Mouse (Mus musculus) frontal cortex, postnatal 10 days (tissue): ENCODE data around the gene Lrrc25.

Experiments
- DNase-seq, 2 experiments: peaks; one replicate each; pipeline ENCODE4 v3.0.0; 2022; ENCODE audit warnings: low spot score in 2 of 2, mixed read lengths in 1 of 2

Gene Lrrc25

DNA sequence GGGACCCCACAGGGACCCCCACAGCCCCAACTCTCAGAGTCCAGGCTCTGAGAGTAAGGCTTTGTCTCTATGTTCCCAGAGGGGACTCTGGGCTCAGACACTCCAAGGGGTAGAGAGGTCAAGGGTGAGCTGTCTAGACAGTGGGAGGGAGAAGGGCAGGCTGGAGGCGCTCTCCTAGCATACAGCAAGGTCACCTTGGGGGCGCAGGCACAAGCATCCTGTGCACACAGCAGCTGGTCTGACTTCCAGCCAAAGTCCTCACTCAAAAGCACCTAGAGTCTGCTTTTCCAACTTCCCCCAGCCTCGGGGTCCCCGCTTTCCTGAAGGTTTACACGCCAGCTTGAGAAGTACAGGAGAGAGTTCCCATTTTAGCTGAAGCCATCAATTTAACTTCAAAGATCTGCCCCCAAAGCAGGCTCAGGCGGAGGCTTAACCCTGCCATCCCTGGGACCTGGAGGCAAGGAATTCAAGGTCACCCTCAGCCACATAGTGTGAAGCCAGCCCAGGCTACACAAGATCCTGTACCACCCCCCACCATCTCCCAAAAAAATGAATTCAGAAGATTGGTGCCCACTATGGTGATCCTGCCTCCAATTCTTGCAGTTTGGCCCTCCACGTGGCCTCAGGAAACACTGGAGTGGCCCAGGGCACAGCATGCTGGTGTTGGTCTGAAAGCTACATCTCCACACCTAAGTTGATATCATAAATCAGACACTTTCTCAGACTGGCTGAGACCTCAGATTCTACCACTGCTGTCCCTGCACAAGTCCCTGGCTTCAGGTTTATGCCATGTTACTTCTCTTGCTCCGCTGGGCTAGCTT lies 31.6 kb downstream of the Lrrc25 start:
- DNase-seq: no peak

DNA sequence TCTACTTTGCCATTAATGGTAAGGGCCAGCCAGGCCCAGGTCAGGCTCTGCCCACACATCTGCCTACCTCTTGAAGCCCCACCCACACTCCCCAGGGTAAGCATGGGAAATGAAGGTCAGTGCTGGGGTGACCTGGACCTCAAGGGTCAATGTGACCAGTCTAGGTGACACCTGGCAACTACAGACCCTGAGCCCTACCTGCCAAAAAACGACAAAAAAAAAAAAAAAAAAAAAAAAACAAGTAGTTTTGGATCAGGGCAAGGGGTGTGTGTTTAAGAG lies 32.1 kb downstream of the Lrrc25 start:
- DNase-seq: no peak

DNA sequence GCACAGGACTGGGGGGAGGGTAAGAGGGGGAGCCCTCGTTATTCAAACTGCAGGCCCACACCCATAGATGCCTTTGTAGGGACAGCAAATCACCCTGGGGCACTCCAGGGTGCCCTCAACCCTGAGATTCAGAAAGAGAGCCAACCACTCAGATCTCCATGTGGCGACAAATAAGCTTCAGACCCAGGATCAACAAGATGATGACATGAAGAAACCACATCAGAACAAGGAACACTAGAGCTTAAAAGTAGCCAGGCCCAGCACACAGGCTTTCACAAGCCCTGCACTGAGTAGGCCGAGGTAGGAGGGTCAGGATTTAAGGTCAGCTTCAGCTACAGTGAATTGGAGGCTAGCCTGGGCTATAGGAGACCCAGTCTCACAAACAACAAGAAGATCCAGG lies 33.0 kb downstream of the Lrrc25 start:
- DNase-seq: no peak

DNA sequence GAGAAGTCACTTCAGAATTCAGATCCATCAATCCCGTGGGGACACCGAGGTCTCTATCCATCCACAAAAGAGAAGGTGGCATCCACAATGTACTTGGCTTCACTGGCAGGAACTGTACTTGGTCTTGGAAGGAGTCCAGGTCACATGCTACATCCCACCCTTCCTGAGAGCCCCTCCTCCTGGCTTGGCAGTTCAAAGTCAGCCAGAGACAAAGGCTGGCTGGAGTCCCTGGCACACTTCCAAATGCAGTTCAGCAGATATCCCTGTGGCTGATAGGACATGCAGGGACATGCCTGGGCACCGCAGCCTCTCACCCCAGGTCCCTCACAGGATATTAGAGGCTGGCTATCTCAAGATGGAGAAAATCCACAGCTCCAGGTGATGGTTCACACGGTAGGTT lies 33.4 kb downstream of the Lrrc25 start:
- peak; percentile 56 to 63 for DNase-seq

DNA sequence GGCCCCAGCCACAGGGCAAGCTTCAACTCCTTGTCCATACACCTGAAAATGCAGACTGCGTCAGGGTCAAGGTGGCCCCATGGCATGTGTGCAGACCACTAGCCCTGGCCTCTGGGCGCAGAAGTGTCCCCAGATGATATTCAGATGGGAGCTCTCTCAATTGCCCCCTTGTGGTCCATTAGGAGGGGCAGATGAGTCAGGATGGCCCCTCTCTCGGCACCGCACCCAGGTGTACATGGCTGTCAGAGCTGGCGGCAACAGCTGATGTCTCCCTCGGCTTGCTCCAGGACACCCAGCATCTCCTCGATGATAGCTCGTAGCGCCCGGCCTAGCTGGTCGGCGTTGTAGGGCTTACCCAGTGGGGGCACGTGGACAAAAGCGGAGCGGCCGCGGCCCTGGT lies 34.4 kb downstream of the Lrrc25 start:
- no peak for DNase-seq

DNA sequence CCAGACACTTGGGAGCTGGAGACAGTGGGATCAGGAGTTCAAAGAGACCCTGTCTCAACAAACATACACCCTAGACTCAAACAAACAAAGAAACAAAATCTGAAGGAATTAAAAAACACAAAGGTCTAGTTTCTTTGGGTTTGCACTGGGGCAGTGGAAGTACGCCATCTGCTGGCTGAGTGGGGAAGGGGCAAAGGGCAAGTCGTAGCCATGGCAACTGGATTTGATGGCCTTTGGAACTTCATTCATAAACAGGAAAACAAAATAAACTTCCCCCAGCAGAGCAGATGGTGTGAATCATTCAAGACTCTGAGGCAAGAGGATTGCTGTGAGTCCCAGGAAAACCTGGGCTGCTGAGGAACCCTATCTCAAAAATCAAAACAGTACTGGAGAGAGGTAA lies 37.3 kb downstream of the Lrrc25 start:
- no peak for DNase-seq

DNA sequence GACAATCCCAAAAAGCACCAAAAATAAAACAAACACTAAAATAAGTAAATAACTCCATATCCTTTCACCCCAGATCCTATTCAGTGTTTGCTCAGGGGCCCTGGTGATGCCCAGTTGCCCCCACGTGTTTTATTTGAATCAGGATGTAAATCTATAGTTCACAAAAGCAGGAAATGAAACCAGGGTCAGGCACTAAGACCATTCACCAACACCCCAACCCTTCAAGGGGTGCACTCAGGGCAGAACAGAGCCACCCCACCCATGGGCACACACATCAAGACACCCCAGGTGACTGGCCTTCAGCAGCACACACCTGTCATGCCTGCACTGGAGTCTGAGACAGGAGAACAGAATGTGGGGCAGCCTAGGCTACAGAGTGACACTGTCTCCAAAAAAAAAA lies 38.2 kb downstream of the Lrrc25 start:
- no peak for DNase-seq

DNA sequence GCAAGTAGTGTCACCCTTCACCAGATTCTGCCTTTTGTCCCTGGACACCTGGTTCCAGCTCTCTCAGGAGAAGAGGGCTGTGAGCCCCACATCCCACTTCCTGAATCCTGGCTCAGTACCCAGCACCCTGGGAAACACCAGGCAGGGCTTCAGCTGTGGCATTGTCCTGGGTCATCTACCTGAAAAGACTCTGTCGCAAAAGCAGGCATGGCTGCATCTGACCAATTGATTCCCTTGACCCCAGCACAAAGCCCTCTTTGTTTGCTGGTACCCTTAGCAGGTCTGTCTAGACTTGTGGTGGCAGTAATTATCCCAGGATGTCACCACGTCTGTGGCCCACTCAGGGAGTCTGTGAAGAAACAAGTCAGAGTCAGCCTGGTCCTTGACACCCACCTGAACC lies 39.5 kb downstream of the Lrrc25 start:
- DNase-seq: no peak

DNA sequence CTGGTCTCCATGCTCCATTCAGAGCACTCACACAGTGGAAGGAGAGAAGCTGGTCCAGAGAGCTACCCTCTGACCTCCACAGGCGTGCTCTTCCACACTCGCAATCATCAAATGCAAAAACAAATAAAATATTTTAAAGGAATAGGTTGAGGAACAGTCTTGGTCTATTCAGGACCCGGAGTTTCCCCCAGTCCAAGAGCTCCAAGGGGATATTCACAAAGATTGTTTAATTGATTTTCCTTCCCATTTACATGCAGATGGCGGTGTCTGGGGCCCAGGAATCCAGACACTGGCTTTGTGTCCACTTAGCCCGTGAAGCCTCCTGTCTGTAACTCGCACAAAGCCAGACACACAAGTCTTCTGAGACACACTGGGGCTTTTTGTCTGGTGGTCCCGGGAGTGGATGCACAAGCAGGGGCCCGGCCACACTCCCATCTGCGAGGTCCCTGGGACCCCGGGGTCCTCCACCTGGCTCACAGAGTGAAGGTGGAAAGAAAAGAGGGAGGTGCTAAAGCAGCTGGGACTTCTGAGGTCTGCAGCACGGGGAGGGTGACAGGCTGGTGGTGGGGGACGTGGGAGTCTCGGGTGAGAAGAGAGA lies 40.3 kb downstream of the Lrrc25 start:
- DNase-seq: no peak

DNA sequence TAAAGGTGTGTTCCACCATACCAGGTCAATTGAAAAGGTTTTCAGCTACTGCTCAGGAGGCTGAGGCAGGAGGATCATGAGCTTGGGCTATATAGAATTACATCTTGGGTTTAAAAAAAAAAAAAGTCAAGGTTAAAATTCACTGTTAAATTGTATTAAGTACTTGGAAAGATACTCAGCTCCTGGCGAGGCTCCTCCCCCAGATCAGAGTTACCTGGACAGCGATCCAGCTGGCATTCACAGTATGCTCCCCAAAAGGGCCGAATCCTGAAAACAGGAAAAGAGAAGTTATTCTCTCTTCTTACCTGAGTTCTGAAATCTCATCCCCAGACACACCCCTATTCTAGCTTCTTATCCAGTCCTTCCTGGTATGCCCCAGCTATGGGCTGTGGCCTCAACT lies 41.3 kb downstream of the Lrrc25 start:
- DNase-seq: no peak

DNA sequence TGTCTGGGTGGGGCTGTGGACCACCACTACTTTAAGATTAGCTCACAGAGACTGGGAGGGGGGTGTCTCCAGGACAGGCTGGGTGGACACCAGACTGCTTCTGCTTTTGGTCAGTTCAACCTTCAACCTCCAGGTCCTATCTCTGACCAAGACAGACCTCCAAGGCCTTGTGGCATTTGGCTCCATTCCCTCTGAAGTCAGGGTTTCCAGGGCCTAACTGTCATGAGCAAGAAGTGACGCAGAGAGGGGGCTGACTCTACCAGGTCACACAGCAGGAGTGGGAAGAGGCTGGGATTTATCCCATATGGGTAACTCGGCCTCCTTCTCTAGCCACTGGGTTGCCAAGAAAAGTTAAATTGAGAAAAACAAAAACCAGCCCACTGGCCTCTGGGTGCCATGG lies 41.8 kb downstream of the Lrrc25 start:
- no peak for DNase-seq

DNA sequence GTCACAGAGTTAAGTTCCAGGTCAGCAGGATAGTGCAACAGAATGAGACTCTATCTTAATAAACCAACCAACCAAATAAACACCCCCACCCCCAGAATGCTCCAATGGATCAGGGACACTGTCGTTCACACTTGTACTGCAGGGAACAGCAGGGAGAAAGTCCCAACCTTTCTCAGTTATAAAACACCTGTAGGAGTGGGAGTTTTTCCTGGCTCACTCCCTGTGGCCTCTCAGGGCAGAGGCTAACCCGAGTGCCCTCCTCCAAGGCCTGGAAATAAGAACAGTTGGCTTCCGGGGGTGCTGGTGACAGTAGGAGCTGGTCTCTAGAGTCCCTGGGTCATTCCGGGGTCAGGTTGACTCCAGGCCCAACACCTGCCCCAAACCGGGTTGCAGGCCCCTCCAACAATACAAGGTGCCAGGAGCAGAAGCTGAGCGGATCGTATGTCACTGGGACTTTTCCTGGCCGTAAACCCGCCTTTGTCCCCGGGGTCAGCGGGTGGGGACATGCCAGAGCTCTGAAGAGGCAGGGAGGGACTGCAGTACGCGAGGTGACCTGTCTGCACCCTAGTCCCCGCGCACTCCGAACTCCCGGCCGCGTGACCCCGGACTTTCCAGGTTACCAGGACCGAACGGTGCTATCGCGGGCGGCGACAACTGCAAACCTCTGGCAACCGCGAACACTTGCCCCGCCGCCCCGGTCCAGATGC lies 43.1 kb downstream of the Lrrc25 start:
- no peak for DNase-seq

DNA sequence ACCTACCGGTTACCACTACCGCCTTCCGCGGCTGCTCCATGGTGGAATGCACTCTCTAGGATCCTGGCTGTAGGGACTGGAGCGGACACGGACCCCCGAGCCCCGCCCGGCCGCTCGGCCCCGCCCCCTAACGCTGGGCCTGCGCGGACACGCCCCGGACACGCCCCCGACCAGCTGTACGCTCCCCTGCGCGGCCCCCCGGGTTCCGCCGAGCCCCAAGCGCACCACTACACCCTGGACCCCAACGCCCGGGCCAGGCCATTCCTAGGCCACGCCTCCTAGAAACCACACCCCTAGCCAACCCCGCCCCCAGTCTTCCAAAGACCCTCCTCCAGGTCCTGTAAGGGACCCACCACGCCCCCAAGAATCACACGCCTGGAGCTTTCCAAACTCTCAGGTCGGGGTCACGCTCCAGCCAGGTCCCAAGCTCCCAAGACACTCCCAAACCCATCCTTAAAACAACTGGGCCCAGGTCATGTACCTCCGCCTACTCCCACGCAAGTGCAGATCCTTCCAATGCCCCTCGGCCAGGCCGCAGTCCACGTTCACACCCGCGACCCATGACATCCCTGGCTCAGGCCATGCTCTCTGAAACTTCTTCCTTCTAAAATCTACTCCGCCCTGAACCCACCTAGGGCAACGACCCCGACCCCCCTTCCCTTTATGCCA lies 43.8 kb downstream of the Lrrc25 start:
- peak; percentile 76 to 80 for DNase-seq

DNA sequence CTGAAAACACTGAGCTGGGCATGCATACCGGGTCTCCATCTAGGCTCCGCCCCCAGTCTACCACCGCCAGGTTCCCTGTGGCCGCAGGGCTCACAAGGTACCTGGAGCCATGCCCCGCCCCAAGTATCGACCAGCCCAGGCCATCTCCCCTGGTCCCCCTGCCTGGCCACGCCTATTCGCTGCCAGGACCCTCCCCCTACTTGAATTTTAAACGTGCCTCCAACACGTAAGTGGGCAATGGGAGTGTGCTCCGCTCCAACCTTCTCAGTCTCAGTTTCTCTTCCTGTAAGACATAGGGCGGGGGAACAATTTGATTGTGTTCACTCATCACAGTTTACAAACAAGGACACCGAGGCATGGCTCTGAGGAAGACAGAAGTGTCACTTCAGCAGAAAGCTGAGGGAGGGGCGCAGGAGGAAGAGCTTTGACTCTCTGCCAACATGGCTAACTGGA lies 44.3 kb downstream of the Lrrc25 start, which contains the start of gene Pgpep1:
Pgpep1 (minus strand) TSS at position 116 of the 453 bp plus-strand sequence.
- DNase-seq: no peak

DNA sequence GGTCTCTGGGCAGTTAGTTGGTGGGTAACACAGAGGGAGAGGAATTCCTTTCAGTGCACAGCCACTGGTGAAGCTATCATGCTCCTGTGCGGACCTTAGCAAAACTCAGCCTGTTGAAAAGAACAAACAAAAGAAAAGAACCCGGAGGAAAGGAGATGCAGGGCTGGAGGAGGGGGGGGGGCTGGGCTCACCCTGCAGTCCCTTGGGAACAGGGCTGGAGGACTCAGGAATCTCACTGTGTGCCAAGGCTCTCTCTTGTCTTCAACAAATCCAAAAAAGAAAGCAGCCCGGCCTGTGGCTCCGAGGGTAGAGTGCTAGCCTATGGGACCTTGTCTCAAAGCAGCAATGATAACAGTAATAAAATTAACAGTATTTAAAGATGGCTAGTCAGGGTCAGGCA lies 47.7 kb downstream of the Lrrc25 start:
- no peak for DNase-seq

DNA sequence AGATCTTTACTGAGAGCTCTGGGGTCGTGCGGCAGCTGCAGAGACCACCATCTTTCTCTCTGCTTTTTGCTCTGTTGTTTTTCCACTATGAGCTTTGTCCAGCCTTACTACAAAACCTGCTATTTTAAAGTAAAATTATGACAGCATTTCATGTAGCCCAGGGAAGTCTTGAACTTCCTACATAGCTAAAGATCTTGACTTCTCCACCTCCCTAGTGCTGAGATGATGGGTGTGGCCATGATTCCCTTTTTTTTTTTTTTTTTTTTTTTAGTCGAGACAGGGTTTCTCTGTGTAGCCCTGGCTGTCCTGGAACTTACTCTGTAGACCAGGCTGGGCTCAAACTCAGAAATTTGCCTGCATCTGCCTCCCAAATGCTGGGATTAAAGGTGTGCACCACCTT lies 48.7 kb downstream of the Lrrc25 start:
- no peak for DNase-seq

DNA sequence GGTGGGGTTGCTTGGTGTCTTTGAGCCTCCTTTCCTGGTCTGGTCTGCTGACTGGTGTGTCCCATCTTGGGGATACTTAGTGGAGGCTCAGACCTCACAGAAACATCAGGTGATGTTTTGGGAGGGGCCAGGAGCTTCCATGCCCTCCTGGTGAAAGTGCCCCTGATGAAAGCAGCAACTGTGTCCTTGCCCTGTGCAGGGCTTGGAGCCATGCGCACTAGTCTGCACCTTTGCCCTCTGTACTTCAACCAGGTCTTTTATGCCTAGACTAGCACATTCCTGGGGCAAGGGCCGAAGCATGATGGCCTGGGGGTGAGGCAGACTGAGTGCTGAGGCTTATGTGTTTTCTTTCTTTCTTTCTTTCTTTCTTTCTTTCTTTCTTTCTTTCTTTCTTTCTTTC lies 49.6 kb downstream of the Lrrc25 start:
- no peak for DNase-seq

DNA sequence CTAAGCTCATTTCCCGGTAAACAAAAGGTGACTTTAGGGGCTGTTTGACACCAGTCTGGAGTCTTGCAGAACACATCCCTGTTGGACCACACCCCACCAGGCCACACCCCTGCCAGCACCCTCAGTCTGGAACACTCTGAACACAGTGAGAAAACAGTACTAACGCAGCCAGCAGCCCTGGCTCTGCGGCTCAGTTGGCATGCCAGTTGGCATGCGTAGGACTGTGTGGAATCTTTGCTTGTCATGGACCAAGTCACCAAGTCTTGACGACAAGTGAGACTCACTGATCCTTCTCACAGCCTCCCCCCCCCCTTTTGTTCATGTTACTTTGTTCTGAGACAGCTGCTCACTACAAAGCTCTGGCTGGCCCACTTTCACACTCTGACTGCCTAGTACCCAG lies 51.1 kb downstream of the Lrrc25 start:
- peak in 1 of 2 experiments; percentile 56 for DNase-seq
